Mouse (Mus musculus): ENCODE data around the gene Ranbp3.

GRCm38 (mm10) chr17:56761077-56761476 is 88.0 kb downstream of the Ranbp3 start:
- TF ChIP-seq CTCF (IDR thresholded peaks at IDR 0.05; ENCODE audit: low read depth), result no peak
- no peak for TF ChIP-seq EP300 (IDR thresholded peaks at IDR 0.05; ENCODE audit: low read depth)

All from liver, embryonic 14.5 days (tissue).